Mouse (Mus musculus) midbrain, embryonic 15.5 days (tissue): ENCODE measurements around the gene Inhbc. TPM values are rescaled to one million over a fixed set of nuclear protein-coding genes. Genes with fewer than 3 reads are reported as not detected.
A peak's percentile ranks its signal among the peaks of the same experiment; 100 is the strongest.

Experiments used
- ATAC-seq: fragments of 200-750 bp; cut with Nextera tagmentation; replicated peaks from 2 replicates; pipeline ENCODE4 v1.8.0; 2017; ENCODE audit warnings: moderate TSS enrichment
- H3K27ac ChIP-seq: fragments of 300-500 bp; sonication (generic); 2 replicates; pipeline ENCODE4 v1.5.1; 2015; ENCODE audit warnings: mild to moderate bottlenecking, inconsistent platforms
- H3K27me3 ChIP-seq: fragments of 300-500 bp; sonication (generic); replicated peaks from 2 replicates; pipeline ENCODE4 v1.6.1; 2015; ENCODE audit warnings: inconsistent platforms
- H3K36me3 ChIP-seq: fragments of 300-500 bp; sonication (generic); replicated peaks from 2 replicates; pipeline ENCODE4 v1.6.1; 2015; ENCODE audit warnings: inconsistent platforms
- H3K4me1 ChIP-seq: fragments of 300-500 bp; sonication (generic); 2 replicates; pipeline ENCODE4 v1.6.1; 2015; ENCODE audit warnings: inconsistent platforms
- H3K4me2 ChIP-seq: fragments of 300-500 bp; sonication (generic); 2 replicates; pipeline ENCODE4 v1.6.1; 2015; ENCODE audit warnings: inconsistent platforms, mild to moderate bottlenecking, moderate library complexity
- H3K4me3 ChIP-seq: fragments of 300-500 bp; sonication (generic); 2 replicates; pipeline ENCODE4 v1.5.1; 2015; ENCODE audit warnings: mild to moderate bottlenecking, inconsistent platforms
- H3K9ac ChIP-seq: fragments of 300-500 bp; sonication (generic); 2 replicates; pipeline ENCODE4 v1.6.1; 2015; ENCODE audit warnings: mild to moderate bottlenecking, inconsistent platforms
- H3K9me3 ChIP-seq: fragments of 300-500 bp; sonication (generic); 2 replicates; pipeline ENCODE4 v1.6.1; 2016; ENCODE audit warnings: inconsistent platforms
- WGBS: fragments of 180-500 bp; shearing (Covaris S2); methylation state at CpG from one replicate; pipeline ENCODE4 v1.1.7; 2015; ENCODE audit warnings: mixed read lengths; 5-methylcytosine and 5-hydroxymethylcytosine counted together
- polyA plus RNA-seq: library from polyadenylated mRNA; unstranded; fragments of >200 nt; fragmentation: Nextera tagmentation; extraction: Ambion mirVana; gene quantifications from 2 replicates; pipeline ENCODE4 v1.2.1, GENCODE M21; 2015

The Inhbc gene
- not detected in 2 replicates for polyA plus RNA-seq

GRCm38 (mm10) chr10:127369834-127370820 lies at the start of gene Inhbc:
Inhbc (minus strand) TSS chr10:127370431.
- no peak within 1 kb of the TSS for H3K27ac ChIP-seq
- H3K9ac ChIP-seq, result no peak within 1 kb of the TSS
- ATAC-seq, result no peak
- H3K9me3 ChIP-seq, result no peaks in the 10 kb centered on the region
- H3K27me3 ChIP-seq, result no peaks in the 10 kb centered on the region
- no peaks in the 10 kb centered on the region for H3K36me3 ChIP-seq
- H3K4me2 ChIP-seq, result no peak within 1 kb of the TSS
- no peak within 1 kb of the TSS for H3K4me3 ChIP-seq
- no peaks in the 10 kb centered on the region for H3K4me1 ChIP-seq
- 81% methylated on average over 22 of the region's 22 CpGs for WGBS

DNA sequence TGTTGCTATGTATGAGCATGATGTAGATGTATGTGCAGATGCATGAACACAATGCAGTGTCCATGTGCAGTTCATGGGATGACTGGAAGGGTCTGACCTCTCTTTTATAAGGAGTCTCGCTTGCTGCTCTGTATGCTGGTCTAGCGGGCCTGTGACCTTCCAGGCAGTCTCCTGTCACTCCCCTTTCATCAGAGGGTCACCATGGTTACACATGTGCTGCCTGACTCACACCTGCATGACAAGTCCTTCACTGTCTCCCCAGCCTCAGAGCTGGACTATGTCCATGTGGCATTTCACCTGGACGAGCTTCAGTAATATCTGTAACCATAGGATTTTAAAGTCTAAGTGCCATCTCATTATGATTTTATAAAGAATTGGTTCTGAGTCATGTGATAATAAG lies 43.9 kb upstream of the Inhbc start:
- 73% methylated on average over 3 of the region's 3 CpGs for WGBS
- H3K4me3 ChIP-seq, result no peak overlapping the region
- H3K9me3 ChIP-seq, result no peaks in the 10 kb centered on the region
- no peak overlapping the region for H3K27ac ChIP-seq
- no peaks in the 10 kb centered on the region for H3K27me3 ChIP-seq
- peaks cover 14% of the 10 kb centered on the region for H3K4me1 ChIP-seq
- no peak overlapping the region for H3K4me2 ChIP-seq
- ATAC-seq, result no peak
- no peak overlapping the region for H3K9ac ChIP-seq
- no peaks in the 10 kb centered on the region for H3K36me3 ChIP-seq

DNA sequence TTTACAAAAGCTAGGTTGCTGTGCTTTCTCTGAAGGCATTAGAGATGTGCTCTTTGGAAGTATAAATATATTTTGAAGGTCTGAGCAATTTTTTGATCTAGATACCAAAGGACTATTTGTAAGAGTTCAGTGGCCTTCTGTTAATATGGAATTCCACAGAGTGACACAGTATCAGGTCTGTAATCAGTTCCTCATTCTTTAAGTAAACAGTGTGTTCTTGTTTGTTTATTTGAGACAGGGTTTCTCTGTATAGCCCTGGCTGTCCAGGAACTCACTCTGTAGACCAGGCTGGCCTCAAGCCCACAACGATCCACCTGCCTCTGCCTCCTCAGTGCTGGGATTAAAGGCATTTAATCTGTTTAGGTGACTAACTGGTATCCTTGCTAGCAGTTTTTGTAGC lies 43.4 kb upstream of the Inhbc start:
- H3K9me3 ChIP-seq, result no peaks in the 10 kb centered on the region
- ATAC-seq, result no peak
- H3K36me3 ChIP-seq, result no peaks in the 10 kb centered on the region
- no peak overlapping the region for H3K9ac ChIP-seq
- WGBS, result 90% methylated on average over 1 of the region's 1 CpGs
- H3K4me1 ChIP-seq, result peaks cover 11% of the 10 kb centered on the region; the same call in 1 of the 2 replicates
- no peaks in the 10 kb centered on the region for H3K27me3 ChIP-seq
- no peak overlapping the region for H3K4me2 ChIP-seq
- no peak overlapping the region for H3K4me3 ChIP-seq
- no peak overlapping the region for H3K27ac ChIP-seq

- Histone ChIP-seq H3K9ac (no peak overlapping the region), H3K27me3 (no peaks in the 10 kb centered on the region)
Observed at GRCm38 (mm10) chr10:127412776-127413175, 42.5 kb upstream of the Inhbc start.

DNA sequence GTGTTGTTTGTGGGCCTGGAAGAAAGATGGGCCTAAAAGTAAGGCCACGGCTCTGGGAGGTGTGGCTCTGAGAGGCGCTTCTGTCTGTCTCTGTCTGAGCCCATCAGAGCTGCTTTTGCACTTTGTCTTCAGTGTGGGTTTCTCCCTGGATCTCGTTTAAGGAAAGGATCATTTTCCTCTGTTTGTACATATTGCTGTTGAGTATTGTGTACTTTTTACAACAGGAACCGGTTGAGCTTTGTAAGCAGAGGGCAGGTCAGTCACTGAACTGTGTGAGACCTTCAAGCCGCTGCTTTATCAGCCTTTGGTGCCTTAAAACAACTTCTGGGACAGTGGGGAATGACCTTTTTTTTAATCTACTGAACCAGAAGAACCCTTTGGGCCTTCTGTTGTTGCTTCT lies 41.9 kb upstream of the Inhbc start:
- WGBS, result 53% methylated on average over 5 of the region's 5 CpGs
- Histone ChIP-seq H3K27me3 (no peaks in the 10 kb centered on the region), H3K9ac (no peak overlapping the region), H3K4me1 (peaks cover 11% of the 10 kb centered on the region; the same call in 1 of the 2 replicates), H3K9me3 (no peaks in the 10 kb centered on the region), H3K27ac (no peak overlapping the region), H3K4me3 (no peak overlapping the region), H3K4me2 (no peak overlapping the region), H3K36me3 (no peaks in the 10 kb centered on the region)
- no peak for ATAC-seq

More at GRCm38 (mm10) chr10:127412776-127413175, 42.5 kb upstream of the Inhbc start:
- Histone ChIP-seq H3K4me3 (no peak overlapping the region), H3K9me3 (no peaks in the 10 kb centered on the region), H3K4me1 (peaks cover 11% of the 10 kb centered on the region; the same call in 1 of the 2 replicates), H3K27ac (no peak overlapping the region), H3K36me3 (no peaks in the 10 kb centered on the region), H3K4me2 (no peak overlapping the region)
- ATAC-seq, result no peak
- 85% methylated on average over 2 of the region's 2 CpGs for WGBS

DNA sequence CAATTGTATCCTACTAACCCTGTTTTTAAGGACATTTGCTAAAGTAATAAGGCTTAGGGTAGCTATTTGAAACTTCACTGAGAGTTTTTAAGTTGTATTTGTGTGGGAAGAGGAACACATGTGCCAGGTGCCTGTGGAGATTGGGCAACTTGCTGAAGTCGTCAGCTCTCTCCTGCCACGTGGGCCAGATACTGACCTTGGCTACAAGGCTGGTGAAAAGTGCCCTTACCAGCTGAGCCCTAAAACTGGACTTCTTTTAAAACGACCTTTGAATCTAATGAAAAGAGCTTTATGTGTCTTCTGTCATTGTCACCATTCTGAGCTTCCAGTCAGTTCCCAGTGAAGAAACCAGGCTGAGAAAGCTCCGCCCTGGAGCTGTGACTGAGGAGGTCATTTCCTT lies 37.2 kb upstream of the Inhbc start:
- 68% methylated on average over 4 of the region's 4 CpGs for WGBS
- Histone ChIP-seq H3K4me1 (peaks cover 11% of the 10 kb centered on the region; the same call in 1 of the 2 replicates), H3K9me3 (no peaks in the 10 kb centered on the region), H3K4me2 (no peak overlapping the region), H3K27ac (no peak overlapping the region), H3K9ac (no peak overlapping the region), H3K27me3 (no peaks in the 10 kb centered on the region), H3K36me3 (no peaks in the 10 kb centered on the region), H3K4me3 (no peak overlapping the region)
- no peak for ATAC-seq

- no peaks in the 10 kb centered on the region for H3K27me3 ChIP-seq
- no peak overlapping the region for H3K4me2 ChIP-seq
- H3K9ac ChIP-seq, result no peak overlapping the region
- no peak overlapping the region for H3K4me3 ChIP-seq
- no peaks in the 10 kb centered on the region for H3K9me3 ChIP-seq
- H3K4me1 ChIP-seq, result no peaks in the 10 kb centered on the region
- H3K36me3 ChIP-seq, result peaks cover 14% of the 10 kb centered on the region; the same call in 1 of the 2 replicates
- H3K27ac ChIP-seq, result no peak overlapping the region
- no peak for ATAC-seq
- 96% methylated on average over 3 of the region's 3 CpGs for WGBS
Observed at GRCm38 (mm10) chr10:127404701-127405100, 34.5 kb upstream of the Inhbc start.

DNA sequence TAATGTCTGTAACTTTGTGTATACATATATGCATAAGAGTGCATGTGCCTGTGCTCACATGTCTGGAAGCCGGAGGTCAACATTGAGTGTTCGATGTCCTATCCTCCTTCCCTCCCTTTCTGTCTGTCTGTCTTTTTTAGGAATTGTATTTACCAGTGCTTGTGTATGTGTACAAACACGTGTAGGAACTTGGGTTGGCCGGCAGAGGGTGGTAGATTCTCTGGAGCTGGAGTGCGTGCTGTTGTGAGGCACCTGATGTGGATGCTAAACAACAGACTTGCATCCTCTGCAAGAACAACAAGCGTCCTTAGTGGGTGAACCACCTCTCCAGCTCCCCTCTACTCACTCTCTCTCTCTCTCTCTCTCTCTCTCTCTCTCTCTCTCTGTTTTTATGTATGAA lies 21.5 kb upstream of the Inhbc start:
- Histone ChIP-seq H3K36me3 (peaks cover 8% of the 10 kb centered on the region; the same call in 1 of the 2 replicates), H3K9ac (no peak overlapping the region), H3K9me3 (no peaks in the 10 kb centered on the region), H3K27me3 (no peaks in the 10 kb centered on the region), H3K27ac (no peak overlapping the region), H3K4me3 (no peak overlapping the region), H3K4me2 (no peak overlapping the region), H3K4me1 (no peaks in the 10 kb centered on the region)
- ATAC-seq, result no peak
- 84% methylated on average over 6 of the region's 6 CpGs for WGBS

DNA sequence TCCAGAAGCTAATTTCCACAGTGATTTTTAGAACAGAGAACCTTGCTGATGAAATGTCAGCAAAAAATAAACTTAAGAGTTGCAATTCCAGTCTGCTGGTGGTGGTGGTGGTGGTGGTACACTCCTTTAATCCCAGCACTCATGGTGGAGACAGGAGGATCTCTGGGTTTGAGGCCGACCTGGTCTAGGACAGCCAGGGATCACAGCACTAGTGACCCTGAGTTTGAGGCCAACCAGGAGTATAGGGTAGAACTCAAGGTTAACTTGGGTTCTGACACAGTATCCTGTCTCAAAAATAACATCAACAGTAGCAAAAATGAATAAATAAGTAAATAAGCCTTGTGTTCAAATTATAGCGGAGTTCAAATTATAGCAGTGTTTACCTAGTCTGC lies 11.5 kb upstream of the Inhbc start:
- H3K9ac ChIP-seq, result peak overlapping the region; percentile 85; the same call in 1 of the 2 replicates
- H3K36me3 ChIP-seq, result no peaks in the 10 kb centered on the region
- no peak overlapping the region for H3K27ac ChIP-seq
- no peak for ATAC-seq
- peak overlapping the region; percentile 57 for H3K4me2 ChIP-seq
- H3K4me1 ChIP-seq, result peaks cover 19% of the 10 kb centered on the region
- no peaks in the 10 kb centered on the region for H3K27me3 ChIP-seq
- no peaks in the 10 kb centered on the region for H3K9me3 ChIP-seq
- peak overlapping the region; percentile 85 for H3K4me3 ChIP-seq
- 54% methylated on average over 2 of the region's 2 CpGs for WGBS

- H3K27ac ChIP-seq, result peak overlapping the region; percentile 94
- WGBS, result 2% methylated on average over 33 of the region's 79 CpGs
- ATAC-seq, result peak; percentile 83
- H3K9me3 ChIP-seq, result no peaks in the 10 kb centered on the region
- peak overlapping the region; percentile 85 for H3K9ac ChIP-seq
- no peaks in the 10 kb centered on the region for H3K27me3 ChIP-seq
- H3K4me1 ChIP-seq, result peaks cover 19% of the 10 kb centered on the region
- H3K4me2 ChIP-seq, result peak overlapping the region; percentile 57
- no peaks in the 10 kb centered on the region for H3K36me3 ChIP-seq
- peak overlapping the region; percentile 85 for H3K4me3 ChIP-seq
Observed at GRCm38 (mm10) chr10:127380767-127381742, 10.8 kb upstream of the Inhbc start.

DNA sequence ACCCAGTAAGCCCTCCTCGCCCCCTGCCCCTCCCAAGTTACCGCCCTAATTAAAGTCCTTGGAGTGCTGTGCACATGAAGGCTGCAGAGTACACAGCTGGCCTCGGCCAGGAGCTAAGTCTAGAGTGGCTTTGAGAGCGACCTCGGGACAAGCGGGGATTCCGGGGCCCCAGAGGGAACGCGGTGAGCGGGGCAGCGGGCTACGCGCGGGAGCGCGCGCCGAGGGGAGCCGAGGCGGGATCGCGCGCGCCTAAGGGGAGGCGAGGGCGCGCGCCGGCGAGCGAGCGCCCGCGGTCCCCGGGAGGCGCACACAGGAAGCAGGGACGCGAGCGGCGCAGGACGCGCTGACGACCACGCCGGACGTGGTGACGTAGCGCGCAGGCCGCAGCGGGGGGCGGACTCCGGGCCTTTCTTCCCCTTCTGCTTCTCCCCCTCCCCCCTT lies 10.0 kb upstream of the Inhbc start, which contains the start of gene R3hdm2:
Gene R3hdm2 (plus strand): TSS at position 77 of the 441 bp plus-strand sequence.
- peak within 1 kb of the TSS; percentile 94 for H3K27ac ChIP-seq
- no peaks in the 10 kb centered on the region for H3K27me3 ChIP-seq
- H3K4me1 ChIP-seq, result peaks cover 19% of the 10 kb centered on the region
- ATAC-seq, result peak; percentile 96
- no peaks in the 10 kb centered on the region for H3K9me3 ChIP-seq
- WGBS, result under 1% methylated on average over 38 of the region's 53 CpGs
- peak within 1 kb of the TSS; percentile 70 for H3K4me2 ChIP-seq
- peak within 1 kb of the TSS; percentile 85 for H3K9ac ChIP-seq
- H3K36me3 ChIP-seq, result no peaks in the 10 kb centered on the region
- H3K4me3 ChIP-seq, result peak within 1 kb of the TSS; percentile 85
